Mouse (Mus musculus): ENCODE results near the gene Gfm1. TPM values are rescaled to one million over a fixed set of nuclear protein-coding genes. Genes with fewer than 3 reads are reported as not detected.

Gene Gfm1
- 7.7 and 12.5 TPM in 2 replicates for polyA plus RNA-seq (2012)

GRCm38 (mm10) chr3:67429999-67430380 lies at the start of gene Gfm1:
Gene Gfm1, plus strand, starts transcription at chr3:67430096.
- no peak for TF ChIP-seq GATA1 (IDR thresholded peaks at IDR 0.05; ENCODE audit: low read length)

- TF ChIP-seq GATA1 (IDR thresholded peaks at IDR 0.05; ENCODE audit: low read length), result no peak
Observed at GRCm38 (mm10) chr3:67429338-67429998, 428 bp upstream of the Gfm1 start.

GRCm38 (mm10) chr3:67434011-67434410 lies 4.1 kb downstream of the Gfm1 start:
- no peak for TF ChIP-seq GATA1 (IDR thresholded peaks at IDR 0.05; ENCODE audit: low read length)

GRCm38 (mm10) chr3:67447143-67447542 lies 17.2 kb downstream of the Gfm1 start:
- no peak for TF ChIP-seq GATA1 (IDR thresholded peaks at IDR 0.05; ENCODE audit: low read length)

GRCm38 (mm10) chr3:67449660-67450059 lies 19.8 kb downstream of the Gfm1 start:
- no peak for TF ChIP-seq GATA1 (IDR thresholded peaks at IDR 0.05; ENCODE audit: low read length)

- no peak for TF ChIP-seq GATA1 (IDR thresholded peaks at IDR 0.05; ENCODE audit: low read length)
Observed at GRCm38 (mm10) chr3:67450601-67451210, 20.8 kb downstream of the Gfm1 start.

GRCm38 (mm10) chr3:67459881-67460280 lies 30.0 kb downstream of the Gfm1 start:
- no peak for TF ChIP-seq GATA1 (IDR thresholded peaks at IDR 0.05; ENCODE audit: low read length)

GRCm38 (mm10) chr3:67462015-67462414 lies 32.1 kb downstream of the Gfm1 start:
- TF ChIP-seq GATA1 (IDR thresholded peaks at IDR 0.05; ENCODE audit: low read length), result no peak

GRCm38 (mm10) chr3:67462578-67462977 lies 32.7 kb downstream of the Gfm1 start:
- TF ChIP-seq GATA1 (IDR thresholded peaks at IDR 0.05; ENCODE audit: low read length), result no peak

- no peak for TF ChIP-seq GATA1 (IDR thresholded peaks at IDR 0.05; ENCODE audit: low read length)
Observed at GRCm38 (mm10) chr3:67463001-67463400, 33.1 kb downstream of the Gfm1 start.

- no peak for TF ChIP-seq GATA1 (IDR thresholded peaks at IDR 0.05; ENCODE audit: low read length)
Observed at GRCm38 (mm10) chr3:67463450-67464372, 33.8 kb downstream of the Gfm1 start, which contains the start of gene Lxn. Gene Lxn, minus strand, starts transcription at chr3:67463926.

GRCm38 (mm10) chr3:67466576-67466975 lies 36.7 kb downstream of the Gfm1 start:
- TF ChIP-seq GATA1 (IDR thresholded peaks at IDR 0.05; ENCODE audit: low read length), result no peak

GRCm38 (mm10) chr3:67467281-67467680 lies 37.4 kb downstream of the Gfm1 start:
- TF ChIP-seq GATA1 (IDR thresholded peaks at IDR 0.05; ENCODE audit: low read length), result no peak

- no peak for TF ChIP-seq GATA1 (IDR thresholded peaks at IDR 0.05; ENCODE audit: low read length)
Observed at GRCm38 (mm10) chr3:67471408-67472127, 41.7 kb downstream of the Gfm1 start.

GRCm38 (mm10) chr3:67473438-67473837 lies 43.5 kb downstream of the Gfm1 start:
- no peak for TF ChIP-seq GATA1 (IDR thresholded peaks at IDR 0.05; ENCODE audit: low read length)

Measured in G1E-ER4 (cell line).